Mouse (Mus musculus) kidney, adult 2 months (tissue): ENCODE data around the gene 5730522E02Rik.

ENCODE experiments used
- CTCF ChIP-seq: fragments of 200-500 bp; conservative IDR thresholded peaks from 2 replicates; pipeline ENCODE4 v1.5.1; 2011; ENCODE audit warnings: low read depth, mild to moderate bottlenecking, control low read depth, low read length, moderate library complexity, mixed read lengths; ENCODE audit not compliant: insufficient read depth, insufficient read length
- POLR2A ChIP-seq: fragments of 200-500 bp; IDR thresholded peaks from one replicate; pipeline ENCODE4 v1.6.1; 2011; ENCODE audit warnings: low read depth, low read length, control low read depth

DNA sequence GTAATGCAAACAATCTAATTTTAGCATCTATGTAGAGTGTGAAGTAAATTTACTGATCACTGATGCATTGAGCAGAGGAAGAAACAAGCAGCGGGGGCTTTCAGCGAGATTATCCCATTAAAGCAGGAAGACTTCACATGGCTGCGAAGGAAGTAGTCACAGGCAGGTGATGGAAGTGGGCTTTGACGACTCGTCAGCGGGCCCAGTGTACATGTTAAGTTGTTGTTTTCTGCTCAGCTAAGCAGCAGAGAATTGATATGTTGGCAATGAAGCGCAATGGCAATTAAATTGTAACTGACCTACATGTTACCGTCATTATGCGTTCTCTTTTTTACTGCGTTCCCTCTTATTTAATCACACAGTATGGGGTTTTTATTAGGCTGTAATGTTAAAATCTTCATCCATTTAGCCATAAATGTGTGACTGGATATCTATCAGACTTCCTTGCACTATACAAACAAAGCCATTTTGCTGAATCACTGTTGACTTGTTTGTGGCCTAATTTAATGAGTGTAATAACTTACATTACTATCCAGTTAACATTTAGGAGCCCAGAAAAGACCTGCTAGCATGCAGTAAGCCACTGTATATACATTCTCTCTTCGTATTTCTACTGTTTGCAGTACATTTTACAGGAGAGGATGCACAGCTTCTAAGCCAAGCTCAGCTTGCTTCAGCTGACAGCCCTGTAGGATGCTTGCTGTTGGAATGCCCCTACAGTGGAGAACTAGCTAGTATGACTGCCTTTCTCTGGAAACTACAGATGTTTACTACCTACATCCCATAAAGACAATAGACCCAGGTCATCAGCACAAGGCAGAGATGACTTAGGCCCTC is 506.0 kb downstream of the 5730522E02Rik start:
- TF ChIP-seq POLR2A, result no peak
- TF ChIP-seq CTCF, result no peak
